Mouse (Mus musculus): Measurements from ENCODE around the gene Kcnj16.

Gene Kcnj16

GRCm38 (mm10) chr11:110967762-110968135 is at the start of gene Kcnj16:
Kcnj16 (plus strand) TSS chr11:110968033.
- DNase-seq (ENCODE audit: inconsistent ontology term), result no peak

GRCm38 (mm10) chr11:110918808-110919465 is 48.9 kb upstream of the Kcnj16 start:
- DNase-seq (ENCODE audit: inconsistent ontology term), result no peak

GRCm38 (mm10) chr11:110935699-110936098 is 32.1 kb upstream of the Kcnj16 start:
- DNase-seq (ENCODE audit: inconsistent ontology term), result peak; percentile 16

- no peak for DNase-seq (ENCODE audit: inconsistent ontology term)
Observed at GRCm38 (mm10) chr11:110942280-110942679, 25.6 kb upstream of the Kcnj16 start.

GRCm38 (mm10) chr11:110942695-110943135 is 25.1 kb upstream of the Kcnj16 start:
- DNase-seq (ENCODE audit: inconsistent ontology term), result peak; percentile 58

GRCm38 (mm10) chr11:110956665-110957064 is 11.2 kb upstream of the Kcnj16 start:
- DNase-seq (ENCODE audit: inconsistent ontology term), result no peak

GRCm38 (mm10) chr11:110961592-110962021 is 6.2 kb upstream of the Kcnj16 start:
- DNase-seq (ENCODE audit: inconsistent ontology term), result peak; percentile 26

GRCm38 (mm10) chr11:110967019-110967761 is 643 bp upstream of the Kcnj16 start:
- no peak for DNase-seq (ENCODE audit: inconsistent ontology term)

GRCm38 (mm10) chr11:110968901-110969300 is 1.1 kb downstream of the Kcnj16 start:
- DNase-seq (ENCODE audit: inconsistent ontology term), result no peak

- no peak for DNase-seq (ENCODE audit: inconsistent ontology term)
Observed at GRCm38 (mm10) chr11:110985508-110985907, 17.7 kb downstream of the Kcnj16 start.

GRCm38 (mm10) chr11:110985949-110986348 is 18.1 kb downstream of the Kcnj16 start:
- DNase-seq (ENCODE audit: inconsistent ontology term), result peak; percentile 43

GRCm38 (mm10) chr11:110993616-110994015 is 25.8 kb downstream of the Kcnj16 start:
- DNase-seq (ENCODE audit: inconsistent ontology term), result no peak

- no peak for DNase-seq (ENCODE audit: inconsistent ontology term)
Observed at GRCm38 (mm10) chr11:110997211-110997610, 29.4 kb downstream of the Kcnj16 start.

GRCm38 (mm10) chr11:111005103-111005502 is 37.3 kb downstream of the Kcnj16 start:
- no peak for DNase-seq (ENCODE audit: inconsistent ontology term)

- no peak for DNase-seq (ENCODE audit: inconsistent ontology term)
Observed at GRCm38 (mm10) chr11:111009471-111009870, 41.6 kb downstream of the Kcnj16 start.

- no peak for DNase-seq (ENCODE audit: inconsistent ontology term)
Observed at GRCm38 (mm10) chr11:111016206-111016605, 48.4 kb downstream of the Kcnj16 start.

- peak; percentile 91 for DNase-seq (ENCODE audit: inconsistent ontology term)
Observed at GRCm38 (mm10) chr11:111020211-111020610, 52.4 kb downstream of the Kcnj16 start.

GRCm38 (mm10) chr11:111022681-111023281 is 54.9 kb downstream of the Kcnj16 start:
- peak; percentile 57 for DNase-seq (ENCODE audit: inconsistent ontology term)

- no peak for DNase-seq (ENCODE audit: inconsistent ontology term)
Observed at GRCm38 (mm10) chr11:111042175-111042574, 74.3 kb downstream of the Kcnj16 start.

- DNase-seq (ENCODE audit: inconsistent ontology term), result no peak
Observed at GRCm38 (mm10) chr11:111043298-111043697, 75.5 kb downstream of the Kcnj16 start.

GRCm38 (mm10) chr11:111054252-111054651 is 86.4 kb downstream of the Kcnj16 start:
- DNase-seq (ENCODE audit: inconsistent ontology term), result no peak
